Mouse (Mus musculus) lung, postnatal 36 days (tissue): ENCODE data around the gene Fcf1.

ENCODE experiments used
- DNase-seq: peaks from one replicate; pipeline ENCODE4 v3.0.0; 2022; ENCODE audit warnings: mixed read lengths

Fcf1 gene

DNA sequence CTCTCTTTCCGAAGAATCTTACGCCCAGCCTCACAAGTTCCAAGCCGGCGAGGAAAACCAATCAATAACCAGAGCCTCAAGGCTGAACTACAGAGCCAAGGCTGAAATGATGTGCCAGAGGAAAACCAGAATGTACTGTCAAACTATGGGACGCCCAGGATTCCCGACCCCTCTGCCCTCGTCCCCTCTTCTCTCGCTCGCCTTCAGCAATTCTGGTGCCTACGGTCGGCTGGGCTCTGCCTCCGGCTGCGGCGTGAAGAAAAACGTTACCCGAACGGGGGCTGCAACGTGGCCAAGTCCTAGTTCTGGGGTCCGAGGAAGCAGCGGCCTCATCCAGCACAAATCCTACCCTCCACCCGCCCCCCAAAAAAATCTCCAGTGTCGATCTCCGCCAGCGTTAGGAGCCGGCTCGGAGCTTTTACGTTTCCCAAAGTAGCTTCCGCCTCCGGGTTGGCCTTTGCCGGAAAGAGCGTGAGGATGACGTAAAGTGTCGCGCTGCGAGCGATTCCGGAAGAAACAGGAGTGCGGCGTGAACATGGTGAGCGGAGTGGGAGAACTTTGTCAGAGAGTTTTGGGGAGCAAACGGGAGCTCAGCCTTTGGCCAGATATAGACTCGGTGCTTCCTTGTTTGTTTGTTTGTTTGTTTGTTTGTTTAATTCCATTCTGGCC lies at the start of gene Fcf1, which contains the start of gene Arel1:
TSS of gene Fcf1 (plus strand) at position 470 of the 669 bp plus-strand sequence.
TSS of gene Arel1 (minus strand) at position 473 of the 669 bp plus-strand sequence.
- DNase-seq, result peak; percentile 95

GRCm38 (mm10) chr12:84921881-84922419 lies 48.7 kb upstream of the Fcf1 start:
- DNase-seq, result no peak

DNA sequence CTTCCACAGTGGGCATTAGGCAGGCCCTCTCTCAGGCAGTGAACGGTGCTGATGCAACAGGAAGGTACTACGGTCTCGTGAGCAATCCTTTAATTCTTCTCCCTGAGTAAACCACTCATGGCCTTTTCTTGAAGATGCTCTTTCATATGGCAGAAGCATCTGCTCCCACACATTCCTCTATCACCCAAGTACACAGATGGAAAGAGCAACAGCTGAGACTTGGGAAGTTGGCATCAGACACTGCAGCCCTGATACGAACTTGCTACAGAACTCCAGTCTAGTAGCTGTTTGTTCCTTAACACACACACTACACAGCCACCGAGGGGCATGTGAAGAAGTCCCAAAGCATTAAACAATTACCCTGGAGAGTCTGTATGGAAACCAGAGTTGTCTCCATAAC lies 46.4 kb upstream of the Fcf1 start:
- no peak for DNase-seq

DNA sequence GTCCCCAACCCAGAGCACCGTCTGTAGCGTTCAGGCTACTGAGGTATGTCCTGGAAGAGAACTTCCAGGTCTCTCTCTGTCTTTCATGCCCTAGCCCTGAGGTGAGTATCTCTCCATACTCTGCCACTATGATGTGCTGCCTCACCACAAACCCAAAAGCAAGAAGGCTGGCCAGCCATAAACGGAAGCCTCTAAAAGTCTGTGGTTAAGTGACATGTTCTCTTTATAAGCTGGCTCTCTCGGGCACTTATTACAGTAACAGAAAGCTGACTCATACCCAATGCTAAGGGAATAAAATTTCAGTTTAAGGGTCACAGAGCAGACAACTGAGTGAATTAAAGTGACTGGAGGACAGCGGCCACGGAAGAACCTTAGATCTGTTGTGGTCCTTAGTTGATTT lies 44.2 kb upstream of the Fcf1 start:
- no peak for DNase-seq

DNA sequence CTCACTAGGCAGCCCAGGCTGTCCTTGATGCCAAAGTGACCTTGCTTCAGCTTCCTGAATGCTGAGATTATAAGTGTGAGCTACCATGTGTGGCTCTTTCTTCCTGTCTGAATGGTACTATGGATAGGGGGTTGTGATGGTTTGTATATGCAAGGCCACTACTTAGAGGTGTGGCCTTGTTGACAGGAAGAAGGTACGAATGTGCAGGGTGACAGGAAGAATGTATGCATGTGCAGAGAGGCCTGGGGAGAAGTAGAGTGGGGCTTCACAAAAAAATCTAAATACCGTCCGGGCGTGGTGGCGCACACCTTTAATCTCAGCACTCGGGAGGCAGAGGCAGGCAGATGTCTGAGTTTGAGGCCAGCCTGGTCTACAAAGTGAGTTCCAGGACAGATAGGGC lies 38.5 kb upstream of the Fcf1 start:
- DNase-seq, result no peak

DNA sequence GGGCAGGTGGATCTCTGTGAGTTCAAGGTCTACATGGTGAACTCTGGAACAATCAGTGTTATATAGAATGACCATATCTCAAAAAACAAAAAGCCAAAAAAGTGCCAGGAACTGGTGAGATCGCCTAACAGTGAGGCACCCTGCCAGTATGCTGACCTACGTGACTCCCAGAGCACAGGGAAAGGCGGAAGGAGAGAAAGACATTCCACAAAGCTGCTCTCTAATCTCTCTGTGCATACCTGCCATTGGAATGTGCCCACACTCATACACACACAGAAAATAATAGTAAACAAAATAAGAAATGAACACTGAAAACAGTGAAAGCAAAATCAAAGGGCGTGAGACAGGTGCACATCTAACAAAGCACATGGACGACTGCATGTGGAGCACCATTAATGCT lies 35.4 kb upstream of the Fcf1 start:
- DNase-seq, result no peak

DNA sequence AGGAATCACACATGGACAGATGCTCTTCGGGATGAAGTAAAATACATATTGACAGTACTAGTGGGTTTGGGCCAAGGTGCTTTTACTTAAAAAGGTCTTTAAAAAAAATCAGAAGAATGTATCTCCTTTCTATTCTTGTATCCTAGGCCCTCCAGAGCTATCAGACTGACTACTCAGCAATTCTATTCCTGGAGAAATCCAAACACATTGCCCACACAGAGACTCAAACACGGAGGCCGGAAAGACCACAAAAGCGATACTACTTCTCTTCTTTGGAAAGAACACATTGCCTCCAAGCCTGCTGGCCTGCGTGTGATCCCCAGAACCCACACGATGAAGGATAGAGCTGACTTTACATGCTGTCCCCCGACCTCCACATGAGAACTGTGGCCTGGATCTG lies 31.6 kb upstream of the Fcf1 start:
- no peak for DNase-seq

DNA sequence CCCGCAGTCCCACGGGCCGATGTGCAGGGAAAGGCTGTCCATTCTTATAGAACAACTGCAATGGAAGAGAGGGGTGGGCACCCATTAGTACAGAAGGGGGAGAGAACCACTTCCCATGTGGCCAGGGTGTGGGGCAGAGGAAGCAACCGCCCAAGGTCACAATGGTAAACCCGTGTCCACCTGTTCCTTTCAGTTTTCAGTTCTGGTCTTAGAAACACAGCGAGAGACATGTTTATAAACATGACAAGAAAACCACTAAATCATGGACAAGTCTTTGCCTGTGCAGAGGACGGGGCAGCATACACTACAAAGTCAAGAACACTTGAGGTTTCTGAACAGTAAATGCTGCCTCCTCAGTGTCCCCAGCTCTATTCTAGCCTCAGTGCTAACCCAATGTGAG lies 30.4 kb upstream of the Fcf1 start:
- DNase-seq, result no peak

GRCm38 (mm10) chr12:84941717-84942116 lies 29.0 kb upstream of the Fcf1 start:
- no peak for DNase-seq

GRCm38 (mm10) chr12:84943006-84943952 lies 27.4 kb upstream of the Fcf1 start:
- no peak for DNase-seq

DNA sequence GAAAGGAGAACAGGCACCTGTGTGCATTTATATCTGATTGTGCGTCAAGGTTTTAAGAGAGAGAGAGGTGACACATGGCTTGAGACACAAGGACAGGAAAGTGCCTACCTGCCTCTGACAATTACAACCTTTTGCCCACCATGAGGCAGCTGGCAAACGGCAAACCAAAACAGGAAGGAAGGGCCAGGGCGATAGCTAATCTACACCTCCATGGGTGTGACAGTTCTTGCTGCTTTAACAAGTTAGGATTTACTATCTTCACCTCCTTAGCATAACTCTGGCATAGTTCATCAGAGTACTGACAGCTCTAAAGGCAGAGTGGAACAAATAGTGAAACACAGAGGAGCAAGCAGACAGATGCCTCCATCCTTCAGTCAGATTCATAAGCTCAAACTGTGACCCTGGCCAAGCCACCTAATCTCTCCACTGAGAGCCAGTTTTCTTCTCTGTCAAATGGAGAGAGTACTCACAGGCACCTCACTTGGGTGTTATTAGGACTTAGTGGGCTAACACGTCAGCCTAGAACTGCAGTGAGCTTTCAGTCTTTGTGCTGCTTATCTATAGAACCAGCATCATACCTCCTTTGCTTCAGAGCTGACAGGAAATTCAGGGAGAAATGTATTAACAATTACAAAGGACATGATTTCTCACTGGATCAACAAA lies 26.4 kb upstream of the Fcf1 start:
- DNase-seq, result no peak

- DNase-seq, result no peak
Observed at GRCm38 (mm10) chr12:84944813-84945553, 25.7 kb upstream of the Fcf1 start.

- DNase-seq, result no peak
Observed at GRCm38 (mm10) chr12:84947894-84948583, 22.7 kb upstream of the Fcf1 start.

DNA sequence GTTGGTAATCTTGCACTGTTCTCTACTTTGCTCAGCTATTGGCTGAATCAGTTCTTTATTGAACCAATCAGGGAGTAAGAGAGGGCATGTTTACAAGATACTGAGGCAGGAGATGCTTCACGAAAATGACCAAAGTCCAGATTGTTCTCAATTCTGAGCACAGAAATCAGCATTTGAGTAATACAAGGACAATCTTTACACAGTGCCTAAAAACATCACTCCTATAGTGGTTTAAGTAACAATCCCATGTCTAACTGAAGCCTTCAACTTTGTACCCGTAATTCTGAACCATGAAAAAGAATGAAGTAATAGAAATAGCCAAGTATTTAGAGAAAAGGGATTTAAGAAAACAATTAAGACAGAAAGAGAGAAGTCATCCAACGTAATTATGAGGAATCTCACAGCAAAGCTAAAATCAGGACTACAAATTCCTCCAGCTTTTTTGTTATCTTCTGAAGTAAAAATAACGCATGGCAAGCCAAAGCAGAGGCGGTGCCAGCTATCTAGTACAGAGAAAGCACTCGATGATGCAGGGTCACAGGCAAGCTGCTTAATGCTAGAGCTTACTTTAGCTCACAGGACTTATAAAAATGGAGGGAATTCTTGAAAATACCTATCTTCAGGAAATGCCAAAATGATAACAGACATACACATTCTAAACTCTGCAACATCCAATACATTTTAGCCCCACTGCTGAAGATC lies 22.0 kb upstream of the Fcf1 start:
- no peak for DNase-seq

DNA sequence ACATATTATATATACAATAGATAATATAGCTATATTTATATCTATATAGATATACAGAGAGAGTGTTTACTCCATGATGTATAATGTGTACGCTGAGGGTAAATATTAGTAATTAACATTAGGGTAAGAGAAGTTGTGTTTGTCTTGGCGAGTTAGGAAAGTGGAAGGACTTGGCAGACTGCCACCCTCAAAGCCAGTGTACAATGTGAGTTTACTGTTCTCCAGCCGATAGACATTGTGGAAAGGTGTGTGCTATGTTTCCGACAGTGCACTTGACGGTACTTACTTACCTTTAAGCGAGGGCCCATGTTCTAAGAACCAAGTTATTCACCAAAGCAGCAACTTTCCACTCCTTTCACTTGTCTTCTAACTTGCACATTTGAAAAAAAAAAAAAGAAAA lies 19.9 kb upstream of the Fcf1 start:
- DNase-seq, result peak; percentile 73

GRCm38 (mm10) chr12:84951531-84951930 lies 19.2 kb upstream of the Fcf1 start:
- DNase-seq, result no peak

- peak; percentile 56 for DNase-seq
Observed at GRCm38 (mm10) chr12:84952351-84952750, 18.3 kb upstream of the Fcf1 start.

DNA sequence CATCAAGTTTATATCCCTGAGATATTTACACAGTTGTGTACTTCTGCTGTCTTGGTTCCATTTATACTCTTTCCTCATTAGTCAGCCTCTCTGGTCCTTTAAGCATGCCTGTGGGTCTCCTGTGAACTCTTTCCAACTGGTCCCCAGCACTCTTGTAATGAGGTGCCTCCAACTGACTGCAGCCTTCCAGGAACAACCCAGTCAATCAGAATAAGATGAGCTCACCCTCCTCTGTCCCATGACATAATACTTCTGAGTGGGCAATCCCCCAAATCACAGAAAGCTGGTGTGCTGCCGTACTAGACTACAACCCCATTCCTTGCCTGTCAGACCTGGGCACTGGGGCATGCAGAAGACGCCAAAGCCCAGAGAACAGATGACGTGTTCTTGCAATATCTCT lies 14.4 kb upstream of the Fcf1 start:
- DNase-seq, result peak; percentile 72

GRCm38 (mm10) chr12:84958794-84959356 lies 11.8 kb upstream of the Fcf1 start:
- no peak for DNase-seq

GRCm38 (mm10) chr12:84962606-84963005 lies 8.1 kb upstream of the Fcf1 start:
- no peak for DNase-seq
